Mouse (Mus musculus) MEL (cell line): ENCODE measurements at regions not wholly inside any gene's neighbourhood (a gene's known extent, or its start where the extent isn't known, plus 50 kb on each side); places are given as distances from the start of the nearest gene placed in this dataset.

Experiments
- DNase-seq: peaks from one replicate; pipeline ENCODE4 v3.0.0; 2011; ENCODE audit warnings: low read depth, low spot score
- H3K27ac ChIP-seq: 2 replicates; pipeline ENCODE4 v1.5.1; 2012; ENCODE audit warnings: low read depth, mild to moderate bottlenecking, control low read depth, low read length, moderate library complexity; ENCODE audit not compliant: control insufficient read depth
- H3K27me3 ChIP-seq, 2 experiments: fragments of 150-350 bp in 1 of 2; sonication (generic) in 1 of 2; 2 replicates each; pipeline ENCODE4 v1.6.1; 2012; ENCODE audit warnings: low read length in 2 of 2, mild to moderate bottlenecking in 2 of 2, improper control_type of control experiment in 1 of 2, moderate library complexity in 1 of 2; ENCODE audit not compliant: insufficient read depth in 2 of 2, control insufficient read depth in 1 of 2
- H3K36me3 ChIP-seq, 2 experiments: 2 replicates each; pipeline ENCODE4 v1.6.1; 2012 to 2014; ENCODE audit warnings: low read length in 2 of 2, improper control_type of control experiment in 1 of 2, inconsistent platforms in 1 of 2, mild to moderate bottlenecking in 1 of 2; ENCODE audit not compliant: insufficient read depth in 2 of 2, control insufficient read depth in 1 of 2
- H3K4me1 ChIP-seq, 2 experiments: fragments of 150-350 bp in 1 of 2; sonication (generic) in 1 of 2; 2 replicates each; pipeline ENCODE4 v1.6.1; 2012; ENCODE audit warnings: low read length in 2 of 2, improper control_type of control experiment in 1 of 2, mild to moderate bottlenecking in 1 of 2; ENCODE audit not compliant: insufficient read depth in 2 of 2, control insufficient read depth in 1 of 2
- H3K4me3 ChIP-seq, 2 experiments: fragments of 150-350 bp in 1 of 2; sonication (generic) in 1 of 2; 2 replicates each; pipeline ENCODE4 v1.5.1; 2012; ENCODE audit warnings: low read depth in 2 of 2, low read length in 2 of 2, mild to moderate bottlenecking in 2 of 2, moderate library complexity in 2 of 2, control low read depth in 1 of 2, improper control_type of control experiment in 1 of 2; ENCODE audit not compliant: control insufficient read depth in 1 of 2, insufficient read depth in 1 of 2
- H3K79me2 ChIP-seq: 2 replicates; pipeline ENCODE4 v1.6.1; 2012; ENCODE audit warnings: mild to moderate bottlenecking, low read length, moderate library complexity; ENCODE audit not compliant: control insufficient read depth, poor library complexity, insufficient read depth
- H3K9ac ChIP-seq: 2 replicates; pipeline ENCODE4 v1.6.1; 2012; ENCODE audit warnings: low read depth, mild to moderate bottlenecking, control low read depth, low read length, moderate library complexity; ENCODE audit not compliant: control insufficient read depth, poor library complexity, severe bottlenecking
- H3K9me3 ChIP-seq: fragments of 150-350 bp; sonication (generic); replicated peaks from 2 replicates; pipeline ENCODE4 v1.6.1; 2012; ENCODE audit warnings: mild to moderate bottlenecking, low read length, improper control_type of control experiment, moderate library complexity; ENCODE audit not compliant: insufficient read depth
- CHD1 ChIP-seq: IDR thresholded peaks from 2 replicates; pipeline ENCODE4 v1.6.1; 2012; ENCODE audit warnings: low read depth, mild to moderate bottlenecking, inconsistent platforms, low read length, improper control_type of control experiment
- CHD2 ChIP-seq: IDR thresholded peaks from 2 replicates; pipeline ENCODE4 v1.6.1; 2011; ENCODE audit warnings: low read length, improper control_type of control experiment
- GABPA ChIP-seq: IDR thresholded peaks from 2 replicates; pipeline ENCODE4 v1.6.1; 2012; ENCODE audit warnings: low read depth, mild to moderate bottlenecking, inconsistent platforms, low read length, improper control_type of control experiment, moderate library complexity
- MAFK ChIP-seq: IDR thresholded peaks from 2 replicates; pipeline ENCODE4 v1.6.1; 2011; ENCODE audit warnings: low read depth, mild to moderate bottlenecking, low read length, improper control_type of control experiment, borderline replicate concordance
- MAZ ChIP-seq: IDR thresholded peaks from 2 replicates; pipeline ENCODE4 v1.6.1; 2012; ENCODE audit warnings: low read depth, mild to moderate bottlenecking, inconsistent platforms, low read length, improper control_type of control experiment
- MXI1 ChIP-seq: IDR thresholded peaks from 2 replicates; pipeline ENCODE4 v1.6.1; 2011; ENCODE audit warnings: mild to moderate bottlenecking, low read depth, low read length, improper control_type of control experiment
- MYC ChIP-seq: IDR thresholded peaks from 2 replicates; pipeline ENCODE4 v1.6.1; 2011; ENCODE audit warnings: low read depth, mild to moderate bottlenecking, low read length, improper control_type of control experiment, moderate library complexity
- NELFE ChIP-seq: IDR thresholded peaks from 2 replicates; pipeline ENCODE4 v1.6.1; 2011; ENCODE audit warnings: low read depth, low read length, improper control_type of control experiment
- NRF1 ChIP-seq: IDR thresholded peaks from 2 replicates; pipeline ENCODE4 v1.6.1; 2014; ENCODE audit warnings: low read depth, mild to moderate bottlenecking, inconsistent platforms, low read length, improper control_type of control experiment, moderate library complexity; ENCODE audit not compliant: poor library complexity, insufficient read depth, severe bottlenecking
- POLR2AphosphoS2 ChIP-seq: IDR thresholded peaks from 2 replicates; pipeline ENCODE4 v1.6.1; 2011; ENCODE audit warnings: low read length, improper control_type of control experiment
- SMC3 ChIP-seq: IDR thresholded peaks from 2 replicates; pipeline ENCODE4 v1.6.1; 2011; ENCODE audit warnings: low read depth, low read length, improper control_type of control experiment
- TAL1 ChIP-seq: IDR thresholded peaks from 2 replicates; pipeline ENCODE4 v1.6.1; 2012; ENCODE audit warnings: mild to moderate bottlenecking, inconsistent platforms, low read length, moderate library complexity, mixed read lengths
- USF1 ChIP-seq: IDR thresholded peaks from 2 replicates; pipeline ENCODE4 v1.6.1; 2014; ENCODE audit warnings: low read depth, mild to moderate bottlenecking, inconsistent platforms, low read length, improper control_type of control experiment, moderate library complexity
- ZC3H11A ChIP-seq: IDR thresholded peaks from 2 replicates; pipeline ENCODE4 v1.6.1; 2012; ENCODE audit warnings: low read depth, mild to moderate bottlenecking, inconsistent platforms, low read length, improper control_type of control experiment
- ZKSCAN1 ChIP-seq: IDR thresholded peaks from 2 replicates; pipeline ENCODE4 v1.6.1; 2012; ENCODE audit warnings: low read depth, mild to moderate bottlenecking, inconsistent platforms, low read length, improper control_type of control experiment, moderate library complexity
- ZNF384 ChIP-seq: IDR thresholded peaks from 2 replicates; pipeline ENCODE4 v1.6.1; 2012; ENCODE audit warnings: low read depth, mild to moderate bottlenecking, inconsistent platforms, low read length, improper control_type of control experiment

DNA sequence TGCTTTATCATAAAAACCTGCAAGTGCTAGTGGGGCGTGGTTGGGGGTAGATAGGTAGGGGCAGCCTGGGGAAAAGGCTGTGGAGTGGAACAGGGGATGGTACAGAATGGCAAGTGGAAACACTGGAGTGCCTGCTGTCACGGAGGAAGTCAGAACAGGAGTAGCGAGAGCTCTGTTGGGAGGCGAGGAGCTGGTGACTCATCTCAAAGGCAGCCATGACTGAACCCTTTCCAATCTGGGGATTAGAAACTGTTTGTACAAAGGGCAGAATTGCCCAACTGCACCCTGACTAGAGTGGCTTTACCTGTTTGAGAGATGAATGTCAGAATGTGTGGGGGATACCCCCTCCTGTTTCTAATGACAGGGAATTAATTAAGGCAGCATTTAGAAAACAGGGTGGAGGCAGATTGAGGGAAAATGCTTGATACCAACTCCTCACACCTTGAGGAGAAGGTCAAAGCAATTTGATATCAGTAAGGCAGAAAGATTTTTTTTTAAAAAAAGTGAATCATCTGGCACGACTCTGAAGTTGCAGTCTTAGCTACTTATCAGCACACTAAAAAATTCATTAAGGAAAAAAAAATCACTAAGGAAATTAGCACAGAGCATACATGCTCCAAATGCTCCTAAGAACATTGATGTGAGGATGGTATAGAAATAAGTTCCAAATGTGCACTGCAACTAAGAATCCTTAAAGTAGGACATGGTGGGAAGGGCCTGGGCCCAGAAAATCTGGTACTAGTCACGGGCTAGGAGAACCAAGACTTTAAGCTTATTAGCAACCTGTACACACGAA, 54.7 kb upstream of the Usp25 start:
- H3K9me3 ChIP-seq: no peaks in the 10 kb centered on the region
- no peaks in the 10 kb centered on the region for H3K79me2 ChIP-seq
- H3K4me3 ChIP-seq: no peak overlapping the region
- no peak for TF ChIP-seq TAL1
- no peak for TF ChIP-seq NRF1
- no peak for TF ChIP-seq CHD1
- TF ChIP-seq CHD2: no peak
- TF ChIP-seq NELFE: no peak
- no peak for TF ChIP-seq ZC3H11A
- no peak for TF ChIP-seq ZKSCAN1
- no peak for TF ChIP-seq MAZ
- TF ChIP-seq MXI1: no peak
- no peak for TF ChIP-seq MYC
- TF ChIP-seq MAFK: no peak
- no peak for TF ChIP-seq SMC3
- no peak for TF ChIP-seq ZNF384
- TF ChIP-seq POLR2AphosphoS2: no peak
- no peak for TF ChIP-seq USF1
- H3K27ac ChIP-seq: no peak overlapping the region
- H3K9ac ChIP-seq: no peak overlapping the region
- H3K27me3 ChIP-seq: peaks cover 0 to 2% of the 10 kb centered on the region in 2 experiments; a peak in 2 of 4 replicates
- no peak for DNase-seq
- H3K4me1 ChIP-seq: no peaks in the 10 kb centered on the region
- H3K36me3 ChIP-seq: no peaks in the 10 kb centered on the region

GRCm38 (mm10) chr16:76957491-76957890, 56.0 kb upstream of the Usp25 start:
- no peak overlapping the region for H3K9ac ChIP-seq
- no peak for TF ChIP-seq ZNF384
- TF ChIP-seq GABPA: no peak
- no peak for TF ChIP-seq POLR2AphosphoS2
- TF ChIP-seq NELFE: no peak
- TF ChIP-seq, all 39 proteins: peak for 0
- Histone ChIP-seq H3K4me1 (no peaks in the 10 kb centered on the region), H3K27ac (no peak overlapping the region), H3K9me3 (no peaks in the 10 kb centered on the region), H3K79me2 (no peaks in the 10 kb centered on the region), H3K4me3 (no peak overlapping the region), H3K27me3 (peaks cover 0 to 2% of the 10 kb centered on the region in 2 experiments; a peak in 2 of 4 replicates), H3K36me3 (no peaks in the 10 kb centered on the region)
- DNase-seq: no peak
